Mouse (Mus musculus): ENCODE results near the gene Cav1. TPM values are rescaled to one million over a fixed set of nuclear protein-coding genes. Genes with fewer than 3 reads are reported as not detected.

The Cav1 gene
- polyA plus RNA-seq (2015; fragmentation: Nextera tagmentation; extraction: Ambion mirVana), result 135 and 137 TPM in 2 replicates

- Histone ChIP-seq H3K4me1 (peaks cover 14% of the 10 kb centered on the region), H3K36me3 (no peaks in the 10 kb centered on the region), H3K9me3 (no peaks in the 10 kb centered on the region), H3K27me3 (replicated peaks) (peaks cover 5% of the 10 kb centered on the region; the same call in 1 of the 2 replicates), H3K4me3 (peak within 1 kb of the TSS; percentile 70), H3K27ac (replicated peaks) (peak within 1 kb of the TSS; percentile 89), H3K9ac (peak within 1 kb of the TSS; percentile 87), H3K4me2 (peak within 1 kb of the TSS; percentile 97)
- peak; percentile 26; the same call in 1 of the 2 replicates for ATAC-seq (ENCODE audit: extremely low read depth, insufficient number of reproducible peaks, low FRiP score, low TSS enrichment)
- WGBS, result under 1% methylated on average over 26 of the region's 26 CpGs
These were observed at the start of gene Cav1 for GRCm38 (mm10) chr6:17305954-17306601. Gene Cav1, plus strand, starts transcription at chr6:17306335.

GRCm38 (mm10) chr6:17258142-17258541, 48.0 kb upstream of the Cav1 start:
- Histone ChIP-seq H3K4me1 (no peaks in the 10 kb centered on the region), H3K4me2 (no peak overlapping the region), H3K27me3 (replicated peaks) (no peaks in the 10 kb centered on the region), H3K9me3 (no peaks in the 10 kb centered on the region), H3K4me3 (no peak overlapping the region), H3K9ac (no peak overlapping the region), H3K27ac (replicated peaks) (no peak overlapping the region), H3K36me3 (no peaks in the 10 kb centered on the region)
- ATAC-seq (ENCODE audit: extremely low read depth, insufficient number of reproducible peaks, low FRiP score, low TSS enrichment), result no peak
- 86% methylated on average over 1 of the region's 1 CpGs for WGBS

GRCm38 (mm10) chr6:17258911-17259310, 47.2 kb upstream of the Cav1 start:
- no peaks in the 10 kb centered on the region for H3K27me3 ChIP-seq (replicated peaks)
- H3K9ac ChIP-seq, result no peak overlapping the region
- no peak overlapping the region for H3K27ac ChIP-seq (replicated peaks)
- H3K4me3 ChIP-seq, result no peak overlapping the region
- no peaks in the 10 kb centered on the region for H3K4me1 ChIP-seq
- H3K4me2 ChIP-seq, result no peak overlapping the region
- 53% methylated on average over 1 of the region's 1 CpGs for WGBS
- H3K36me3 ChIP-seq, result no peaks in the 10 kb centered on the region
- no peak for ATAC-seq (ENCODE audit: extremely low read depth, insufficient number of reproducible peaks, low FRiP score, low TSS enrichment)
- no peaks in the 10 kb centered on the region for H3K9me3 ChIP-seq

- 42% methylated on average over 2 of the region's 2 CpGs for WGBS
- no peak overlapping the region for H3K27ac ChIP-seq (replicated peaks)
- no peaks in the 10 kb centered on the region for H3K9me3 ChIP-seq
- H3K4me1 ChIP-seq, result no peaks in the 10 kb centered on the region
- no peak overlapping the region for H3K4me3 ChIP-seq
- no peak overlapping the region for H3K4me2 ChIP-seq
- no peak overlapping the region for H3K9ac ChIP-seq
- no peaks in the 10 kb centered on the region for H3K27me3 ChIP-seq (replicated peaks)
- no peaks in the 10 kb centered on the region for H3K36me3 ChIP-seq
- ATAC-seq (ENCODE audit: extremely low read depth, insufficient number of reproducible peaks, low FRiP score, low TSS enrichment), result no peak
These were observed 43.3 kb upstream of the Cav1 start for GRCm38 (mm10) chr6:17262786-17263185.

- no peak overlapping the region for H3K4me2 ChIP-seq
- 63% methylated on average over 4 of the region's 4 CpGs for WGBS
- no peak for ATAC-seq (ENCODE audit: extremely low read depth, insufficient number of reproducible peaks, low FRiP score, low TSS enrichment)
- H3K9ac ChIP-seq, result no peak overlapping the region
- no peaks in the 10 kb centered on the region for H3K4me1 ChIP-seq
- H3K36me3 ChIP-seq, result no peaks in the 10 kb centered on the region
- H3K27me3 ChIP-seq (replicated peaks), result no peaks in the 10 kb centered on the region
- no peak overlapping the region for H3K4me3 ChIP-seq
- no peaks in the 10 kb centered on the region for H3K9me3 ChIP-seq
- no peak overlapping the region for H3K27ac ChIP-seq (replicated peaks)
These were observed 41.1 kb upstream of the Cav1 start for GRCm38 (mm10) chr6:17265043-17265442.

GRCm38 (mm10) chr6:17266466-17266865, 39.7 kb upstream of the Cav1 start:
- ATAC-seq (ENCODE audit: extremely low read depth, insufficient number of reproducible peaks, low FRiP score, low TSS enrichment), result no peak
- no peaks in the 10 kb centered on the region for H3K27me3 ChIP-seq (replicated peaks)
- H3K27ac ChIP-seq (replicated peaks), result no peak overlapping the region
- no peaks in the 10 kb centered on the region for H3K9me3 ChIP-seq
- H3K4me3 ChIP-seq, result no peak overlapping the region
- no peak overlapping the region for H3K9ac ChIP-seq
- WGBS, result 61% methylated on average over 3 of the region's 3 CpGs
- no peak overlapping the region for H3K4me2 ChIP-seq
- H3K36me3 ChIP-seq, result no peaks in the 10 kb centered on the region
- no peaks in the 10 kb centered on the region for H3K4me1 ChIP-seq

- WGBS, result 84% methylated on average over 3 of the region's 3 CpGs
- Histone ChIP-seq H3K4me1 (peaks cover 15% of the 10 kb centered on the region), H3K9me3 (no peaks in the 10 kb centered on the region), H3K27me3 (replicated peaks) (0 out of 2 replicates have a peak, but pooled peaks cover 5% of the 10 kb centered on the region), H3K4me3 (no peak overlapping the region), H3K27ac (replicated peaks) (no peak overlapping the region), H3K9ac (no peak overlapping the region), H3K36me3 (no peaks in the 10 kb centered on the region), H3K4me2 (no peak overlapping the region)
- ATAC-seq (ENCODE audit: extremely low read depth, insufficient number of reproducible peaks, low FRiP score, low TSS enrichment), result no peak
These were observed 27.8 kb upstream of the Cav1 start for GRCm38 (mm10) chr6:17278366-17278765.

- Histone ChIP-seq H3K4me1 (peaks cover 15% of the 10 kb centered on the region), H3K4me2 (peak within 1 kb of the TSS; percentile 77), H3K27ac (replicated peaks) (peak within 1 kb of the TSS; percentile 84), H3K9ac (peak within 1 kb of the TSS; percentile 82), H3K36me3 (no peaks in the 10 kb centered on the region), H3K4me3 (peak within 1 kb of the TSS; percentile 58), H3K9me3 (no peaks in the 10 kb centered on the region), H3K27me3 (replicated peaks) (0 out of 2 replicates have a peak, but pooled peaks cover 5% of the 10 kb centered on the region)
- peak; percentile 82; the same call in 1 of the 2 replicates for ATAC-seq (ENCODE audit: extremely low read depth, insufficient number of reproducible peaks, low FRiP score, low TSS enrichment)
- WGBS, result under 1% methylated on average over 40 of the region's 40 CpGs
These were observed 25.0 kb upstream of the Cav1 start, which contains the start of gene Cav2 for GRCm38 (mm10) chr6:17280939-17281756. Gene Cav2, plus strand, starts transcription at chr6:17281185.

- Histone ChIP-seq H3K27ac (replicated peaks) (peak overlapping the region; percentile 84), H3K4me1 (peaks cover 15% of the 10 kb centered on the region), H3K36me3 (peaks cover under 1% of the 10 kb centered on the region; the same call in 1 of the 2 replicates), H3K27me3 (replicated peaks) (0 out of 2 replicates have a peak, but pooled peaks cover 5% of the 10 kb centered on the region), H3K9me3 (no peaks in the 10 kb centered on the region), H3K4me3 (peak overlapping the region; percentile 58), H3K4me2 (peak overlapping the region; percentile 77), H3K9ac (peak overlapping the region; percentile 82)
- no peak for ATAC-seq (ENCODE audit: extremely low read depth, insufficient number of reproducible peaks, low FRiP score, low TSS enrichment)
- WGBS, result 17% methylated on average over 8 of the region's 8 CpGs
These were observed 24.4 kb upstream of the Cav1 start for GRCm38 (mm10) chr6:17281757-17282092.

- peak overlapping the region; percentile 77 for H3K4me2 ChIP-seq
- H3K27me3 ChIP-seq (replicated peaks), result 0 out of 2 replicates have a peak, but pooled peaks cover 5% of the 10 kb centered on the region
- H3K9ac ChIP-seq, result peak overlapping the region; percentile 82
- 36% methylated on average over 5 of the region's 5 CpGs for WGBS
- H3K36me3 ChIP-seq, result peaks cover 3% of the 10 kb centered on the region; the same call in 1 of the 2 replicates
- peaks cover 15% of the 10 kb centered on the region for H3K4me1 ChIP-seq
- H3K27ac ChIP-seq (replicated peaks), result peak overlapping the region; percentile 84
- H3K4me3 ChIP-seq, result peak overlapping the region; percentile 58
- no peak for ATAC-seq (ENCODE audit: extremely low read depth, insufficient number of reproducible peaks, low FRiP score, low TSS enrichment)
- no peaks in the 10 kb centered on the region for H3K9me3 ChIP-seq
These were observed 24.0 kb upstream of the Cav1 start for GRCm38 (mm10) chr6:17282159-17282558.

- Histone ChIP-seq H3K27me3 (replicated peaks) (0 out of 2 replicates have a peak, but pooled peaks cover 5% of the 10 kb centered on the region), H3K9me3 (no peaks in the 10 kb centered on the region), H3K36me3 (peaks cover 3% of the 10 kb centered on the region; the same call in 1 of the 2 replicates), H3K27ac (replicated peaks) (no peak overlapping the region), H3K4me3 (no peak overlapping the region), H3K4me2 (no peak overlapping the region), H3K4me1 (peaks cover 15% of the 10 kb centered on the region), H3K9ac (no peak overlapping the region)
- 74% methylated on average over 3 of the region's 3 CpGs for WGBS
- no peak for ATAC-seq (ENCODE audit: extremely low read depth, insufficient number of reproducible peaks, low FRiP score, low TSS enrichment)
These were observed 22.3 kb upstream of the Cav1 start for GRCm38 (mm10) chr6:17283834-17284233.
